Mouse (Mus musculus) forebrain, postnatal 0 days (tissue): ENCODE measurements around the gene Lamb3. TPM values are rescaled to one million over a fixed set of nuclear protein-coding genes. Genes with fewer than 3 reads are reported as not detected.
A peak's percentile ranks its signal among the peaks of the same experiment; 100 is the strongest.

ENCODE experiments used
- ATAC-seq: fragments of 200-750 bp; cut with Nextera tagmentation; 2 replicates; pipeline ENCODE4 v1.8.0; 2017; ENCODE audit warnings: mild to moderate bottlenecking, moderate library complexity
- DNase-seq: peaks from one replicate; pipeline ENCODE4 v3.0.0-alpha.2; 2015
- H3K27ac ChIP-seq: fragments of 300-500 bp; sonication (generic); 2 replicates; pipeline ENCODE4 v1.5.1; 2014; ENCODE audit warnings: low read depth, mild to moderate bottlenecking, antibody characterized with exemption, low read length, moderate library complexity, mixed read lengths
- H3K27me3 ChIP-seq: fragments of 300-500 bp; sonication (generic); 2 replicates; pipeline ENCODE4 v1.6.1; 2014; ENCODE audit warnings: mild to moderate bottlenecking, low read length, mixed read lengths; ENCODE audit not compliant: insufficient read depth
- H3K36me3 ChIP-seq: fragments of 300-500 bp; sonication (generic); 2 replicates; pipeline ENCODE4 v1.6.1; 2014; ENCODE audit warnings: mild to moderate bottlenecking, moderate library complexity; ENCODE audit not compliant: insufficient read depth
- H3K4me1 ChIP-seq: fragments of 300-500 bp; sonication (generic); 2 replicates; pipeline ENCODE4 v1.6.1; 2014; ENCODE audit warnings: antibody characterized with exemption; ENCODE audit not compliant: insufficient read depth
- H3K4me2 ChIP-seq: fragments of 300-500 bp; sonication (generic); 2 replicates; pipeline ENCODE4 v1.6.1; 2014; ENCODE audit warnings: low read depth, mild to moderate bottlenecking, moderate library complexity
- H3K4me3 ChIP-seq: fragments of 300-500 bp; sonication (generic); 2 replicates; pipeline ENCODE4 v1.5.1; 2014; ENCODE audit warnings: low read depth, low read length, mixed read lengths
- H3K9ac ChIP-seq: fragments of 300-500 bp; sonication (generic); 2 replicates; pipeline ENCODE4 v1.6.1; 2014; ENCODE audit warnings: mild to moderate bottlenecking
- H3K9me3 ChIP-seq: fragments of 300-500 bp; sonication (generic); 2 replicates; pipeline ENCODE4 v1.6.1; 2016; ENCODE audit warnings: low read length
- CTCF ChIP-seq: sonication (generic); IDR thresholded peaks from 2 replicates; pipeline ENCODE4 v1.5.1; 2016; ENCODE audit warnings: antibody characterized with exemption, control low read depth, low read depth
- WGBS: fragments of 180-500 bp; shearing (Covaris S2); extraction: QIAGEN DNeasy Blood & Tissue Kit; methylation state at CpG from one replicate; pipeline ENCODE4 v1.1.7; 2014; 5-methylcytosine and 5-hydroxymethylcytosine counted together
- polyA plus RNA-seq: library from polyadenylated mRNA; unstranded; fragments of >200 nt; fragmentation: Nextera tagmentation; extraction: Ambion mirVana; gene quantifications from 2 replicates; pipeline ENCODE4 v1.2.1, GENCODE M21; 2015
- total RNA-seq: library from RNA; depleted of rRNA; stranded (reverse); fragments of >200 nt; gene quantifications from 2 replicates; pipeline ENCODE4 v1.2.3, GENCODE M21; 2014

The Lamb3 gene
- total and polyA plus RNA-seq, 2 experiments from 2014 or later: 1.1 to 1.5 TPM

DNA sequence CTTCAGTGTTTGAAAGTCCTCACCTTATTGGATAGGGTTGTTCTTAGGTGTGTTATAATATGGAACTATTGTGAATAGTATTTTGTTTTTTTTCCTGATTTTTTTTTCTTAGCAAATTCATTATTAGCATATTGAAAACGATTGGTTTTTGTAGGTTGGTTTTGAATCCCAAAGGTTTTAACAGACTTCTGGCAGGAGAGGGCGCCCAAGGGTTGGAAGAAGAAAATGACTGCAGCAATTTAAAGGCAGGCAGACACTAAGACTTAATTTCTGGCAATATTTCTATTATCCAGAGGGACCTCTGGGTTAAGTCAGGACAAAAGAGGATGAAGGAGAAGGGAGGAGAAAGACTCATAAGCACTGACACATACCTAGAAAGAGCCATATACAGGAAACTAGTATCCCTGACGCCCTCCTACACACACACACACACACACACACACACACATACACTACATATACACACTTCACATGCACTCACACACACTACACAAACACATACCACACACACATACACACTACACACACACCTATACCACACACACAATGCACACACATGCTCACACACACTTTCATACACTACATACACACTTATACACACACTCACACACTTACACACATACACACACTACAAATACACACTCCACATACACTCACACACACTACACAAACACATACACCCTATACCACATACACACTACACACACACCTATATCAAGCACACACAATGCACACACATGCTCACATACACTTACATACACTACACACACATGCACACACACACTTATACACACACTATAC is 48.2 kb downstream of the Lamb3 start:
- H3K9ac ChIP-seq: no peak overlapping the region
- H3K9me3 ChIP-seq: no peaks in the 10 kb centered on the region
- H3K27me3 ChIP-seq: no peaks in the 10 kb centered on the region
- no peak overlapping the region for H3K4me3 ChIP-seq
- no peaks in the 10 kb centered on the region for H3K4me1 ChIP-seq
- TF ChIP-seq CTCF: peak; percentile 77
- no peaks in the 10 kb centered on the region for H3K36me3 ChIP-seq
- 30% methylated on average over 3 of the region's 3 CpGs for WGBS
- peak; percentile 23; the same call in 1 of the 2 replicates for ATAC-seq
- no peak overlapping the region for H3K27ac ChIP-seq
- H3K4me2 ChIP-seq: no peak overlapping the region
- peak; percentile 85 for DNase-seq

DNA sequence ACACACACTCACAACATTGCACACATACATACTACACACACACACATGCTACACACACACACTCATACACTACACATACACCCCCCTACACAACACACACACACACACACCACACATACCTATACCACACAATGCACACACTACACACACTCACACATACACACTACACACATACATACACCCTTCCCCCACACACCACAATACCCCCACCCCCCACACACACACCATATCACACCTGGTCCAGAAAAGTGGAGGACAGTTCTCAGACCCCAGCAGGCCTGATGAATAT is 48.7 kb downstream of the Lamb3 start:
- Histone ChIP-seq H3K36me3 (no peaks in the 10 kb centered on the region), H3K4me3 (no peak overlapping the region), H3K4me2 (no peak overlapping the region), H3K27ac (no peak overlapping the region), H3K4me1 (no peaks in the 10 kb centered on the region), H3K9ac (no peak overlapping the region), H3K27me3 (no peaks in the 10 kb centered on the region), H3K9me3 (no peaks in the 10 kb centered on the region)
- no peak for TF ChIP-seq CTCF
- DNase-seq: no peak
- ATAC-seq: 0 out of 2 replicates have a peak, but pooled peaks have one; percentile 8

DNA sequence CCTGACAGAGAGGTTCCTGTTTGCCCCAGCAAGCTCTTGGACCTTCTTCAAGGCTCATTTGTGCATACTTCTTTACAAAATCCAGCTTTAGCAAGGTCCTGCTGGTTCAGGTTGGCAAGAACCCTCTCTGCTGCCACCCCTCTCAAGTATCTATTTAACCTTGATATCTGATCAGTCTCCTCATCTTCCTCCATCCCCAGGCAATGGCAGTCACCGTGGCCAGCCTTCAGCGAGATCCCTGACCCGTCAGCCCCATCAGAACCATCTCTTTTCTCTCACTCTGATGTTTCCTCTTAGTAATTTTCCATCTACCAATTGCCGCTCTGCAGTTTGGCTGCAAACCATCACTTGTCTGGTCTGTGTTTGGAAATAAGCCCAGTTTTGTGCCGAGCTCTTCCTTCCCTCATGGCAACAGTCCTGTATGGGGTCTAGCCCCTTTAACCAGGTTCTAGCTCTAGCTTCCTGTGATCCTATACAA is 49.2 kb downstream of the Lamb3 start:
- ATAC-seq (no peak), DNase-seq (no peak)
- H3K36me3 ChIP-seq: no peaks in the 10 kb centered on the region
- no peak overlapping the region for H3K9ac ChIP-seq
- H3K9me3 ChIP-seq: no peaks in the 10 kb centered on the region
- no peak for TF ChIP-seq CTCF
- H3K27ac ChIP-seq: no peak overlapping the region
- H3K4me2 ChIP-seq: no peak overlapping the region
- WGBS: 46% methylated on average over 5 of the region's 5 CpGs
- no peak overlapping the region for H3K4me3 ChIP-seq
- no peaks in the 10 kb centered on the region for H3K27me3 ChIP-seq
- no peaks in the 10 kb centered on the region for H3K4me1 ChIP-seq

DNA sequence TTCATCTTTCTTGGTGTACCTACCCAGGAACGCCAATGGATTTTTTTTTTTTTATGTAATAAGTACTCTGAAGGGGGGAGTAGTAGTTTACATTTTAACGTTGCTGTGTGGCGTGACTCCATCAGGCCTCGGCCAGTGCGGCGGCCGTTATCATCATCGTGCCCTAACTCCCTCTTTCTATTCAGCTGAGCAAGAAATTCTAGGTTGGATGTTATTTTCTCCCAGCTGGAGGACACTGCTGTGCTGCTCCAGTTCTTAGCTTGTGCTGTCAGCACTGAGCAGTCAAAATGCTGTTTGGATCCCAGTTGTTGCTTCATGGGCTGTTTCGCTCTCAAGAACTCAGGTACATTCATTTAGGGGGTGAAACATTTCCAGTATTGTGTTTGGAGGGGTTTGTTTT is 52.1 kb downstream of the Lamb3 start:
- H3K27ac ChIP-seq: no peak overlapping the region
- WGBS: 87% methylated on average over 9 of the region's 9 CpGs
- no peak overlapping the region for H3K9ac ChIP-seq
- no peak overlapping the region for H3K4me2 ChIP-seq
- H3K4me1 ChIP-seq: no peaks in the 10 kb centered on the region
- H3K27me3 ChIP-seq: no peaks in the 10 kb centered on the region
- no peak for DNase-seq
- H3K36me3 ChIP-seq: no peaks in the 10 kb centered on the region
- no peaks in the 10 kb centered on the region for H3K9me3 ChIP-seq
- no peak for ATAC-seq
- TF ChIP-seq CTCF: no peak
- no peak overlapping the region for H3K4me3 ChIP-seq

DNA sequence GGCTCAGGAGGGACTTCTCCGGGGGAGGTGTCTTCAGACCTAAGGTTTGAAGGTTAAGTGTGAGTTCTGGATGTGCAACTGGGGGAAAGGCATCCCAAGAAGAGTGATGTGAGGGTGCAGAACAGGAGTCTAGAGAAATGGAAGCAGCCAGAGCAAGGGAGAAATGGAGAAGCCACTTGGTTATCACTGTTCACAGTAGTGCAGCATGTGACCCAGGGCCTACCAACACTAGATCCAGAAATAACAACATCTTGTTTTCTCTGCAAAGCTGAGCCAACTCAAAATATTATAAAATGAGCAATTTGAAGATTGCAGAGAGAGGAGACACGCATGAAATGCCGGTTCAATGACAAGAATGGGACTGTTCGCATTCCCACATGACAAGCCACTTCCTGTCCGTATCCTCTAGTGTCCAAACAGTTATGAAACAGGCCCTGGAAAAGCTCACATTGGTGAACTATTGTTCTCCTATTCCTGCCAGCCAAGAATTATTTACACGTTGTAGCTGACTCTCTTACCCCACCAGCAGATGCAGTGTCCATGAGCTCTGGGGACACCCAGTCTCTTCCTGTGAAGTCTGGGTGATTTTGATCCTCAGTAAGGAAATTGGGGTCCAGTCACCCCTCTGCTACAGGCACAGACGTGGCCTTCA is 54.5 kb downstream of the Lamb3 start:
- Histone ChIP-seq H3K27me3 (no peaks in the 10 kb centered on the region), H3K36me3 (no peaks in the 10 kb centered on the region), H3K9me3 (no peaks in the 10 kb centered on the region), H3K9ac (no peak overlapping the region), H3K4me1 (no peaks in the 10 kb centered on the region), H3K27ac (no peak overlapping the region), H3K4me3 (no peak overlapping the region), H3K4me2 (no peak overlapping the region)
- DNase-seq (no peak), ATAC-seq (no peak)
- 67% methylated on average over 7 of the region's 7 CpGs for WGBS
- no peak for TF ChIP-seq CTCF

DNA sequence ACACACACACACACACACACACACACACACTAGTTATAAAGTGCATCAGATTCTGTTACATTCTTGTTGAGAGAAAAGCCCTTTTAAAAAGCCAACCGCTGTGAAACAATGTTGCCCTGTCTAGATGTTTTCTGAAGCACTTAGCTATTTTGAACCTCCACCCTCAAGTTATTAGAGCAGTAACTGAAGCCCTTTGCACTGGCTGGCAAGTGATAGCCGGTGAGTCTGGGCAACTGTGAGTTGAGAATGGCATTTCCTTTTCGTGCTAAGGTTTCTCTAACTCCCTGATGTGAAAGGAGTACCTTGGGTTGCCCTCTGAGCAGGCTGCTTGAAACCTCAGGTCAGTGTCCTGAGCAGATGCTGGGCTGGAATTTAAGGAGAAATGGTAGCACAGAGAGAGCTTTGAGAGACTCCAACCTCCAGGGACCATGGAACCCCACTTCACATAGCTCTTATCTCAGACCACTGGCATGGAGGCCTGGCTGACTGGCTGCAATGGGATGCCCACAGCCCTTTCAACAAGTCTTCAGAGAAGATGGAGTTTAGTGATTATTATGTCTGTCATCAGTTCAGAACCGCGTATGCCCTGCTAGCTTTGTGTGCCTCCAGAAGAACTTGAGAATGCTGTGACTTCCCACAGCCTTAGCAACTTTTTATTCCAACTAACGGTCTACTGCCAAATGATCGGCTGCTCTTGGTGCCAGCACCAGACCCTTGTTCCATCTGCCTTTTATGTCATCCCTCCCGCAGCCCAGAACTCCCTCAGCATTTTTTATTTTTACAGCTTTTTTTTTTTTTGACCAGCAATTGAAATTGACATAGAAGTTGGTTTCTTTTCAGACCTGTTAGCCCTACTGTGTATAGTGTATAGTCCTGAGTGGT is 55.8 kb downstream of the Lamb3 start:
- TF ChIP-seq CTCF: no peak
- 53% methylated on average over 8 of the region's 8 CpGs for WGBS
- no peak overlapping the region for H3K4me2 ChIP-seq
- H3K9me3 ChIP-seq: no peaks in the 10 kb centered on the region
- H3K4me1 ChIP-seq: no peaks in the 10 kb centered on the region
- no peaks in the 10 kb centered on the region for H3K27me3 ChIP-seq
- H3K36me3 ChIP-seq: no peaks in the 10 kb centered on the region
- peak overlapping the region; percentile 35; the same call in 1 of the 2 replicates for H3K27ac ChIP-seq
- no peak overlapping the region for H3K4me3 ChIP-seq
- DNase-seq (peak; percentile 59), ATAC-seq (peak; percentile 81)
- H3K9ac ChIP-seq: no peak overlapping the region
